11 mouse cellular contexts compared by ENCODE assay signal in the genomic region with DNA sequence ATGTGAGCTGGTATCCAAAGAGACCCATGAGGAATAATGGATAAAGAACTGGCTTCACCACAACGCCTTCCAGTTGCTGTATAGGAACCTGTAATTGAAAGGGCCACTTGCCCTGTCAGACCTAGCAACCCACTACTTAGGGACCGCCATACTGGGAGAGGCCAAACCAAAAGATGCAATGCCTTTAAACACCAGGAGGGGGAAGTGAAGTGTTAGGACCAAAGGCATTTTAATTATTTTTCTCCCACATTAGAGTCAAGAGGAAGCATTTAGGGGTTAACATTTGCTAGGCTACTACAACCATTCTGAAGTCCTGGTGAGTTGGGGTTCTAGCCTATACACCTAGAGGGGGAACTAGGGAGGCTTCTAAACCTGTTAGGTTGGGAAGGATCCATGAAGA. TPM values are rescaled to one million over a fixed set of nuclear protein-coding genes. Genes with fewer than 3 reads are reported as not detected.
DNase-seq lines count a peak whose midpoint lies in the region; ATAC-seq and TF ChIP-seq lines count a peak whose summit lies in the region.
"Had no signal": no experiment of that assay in that cellular context is flagged by ENCODE, and none has a peak within 500 bp of the region (broad histone marks: within the 10 kb centered on the region; RNA-seq: fewer than 3 reads in every experiment).

No protein-coding gene starts in this region.

- no peak for TF ChIP-seq POLR2A in kidney, adult 2 months (IDR thresholded peaks at IDR 0.05; ENCODE audit: low read depth, low read length)

- no peak overlapping the region for H3K4me3 ChIP-seq in kidney, adult 2 months (ENCODE audit: insufficient read depth, low read depth, low read length)
- H3K4me3 ChIP-seq in intestine, embryonic 15.5 days (replicated peaks) = no peak overlapping the region
- H3K4me3 ChIP-seq: megakaryocyte, embryonic 14.5 days had no signal

- TF ChIP-seq CTCF in kidney, adult 2 months (conservative IDR thresholded peaks at IDR 0.05; ENCODE audit: insufficient read depth, insufficient read length, low read depth, low read length) = 0 out of 2 replicates have a peak, but pooled peaks have one; percentile 17
- peak; percentile 62 for TF ChIP-seq CTCF in Patski (IDR thresholded peaks at IDR 0.05)

- in situ Hi-C loops in Patski (cut with MboI; ENCODE audit: low pct_unique_long_range_greater_than_20kb) = no loop called here

- H3K9me3 ChIP-seq in intestine, embryonic 15.5 days = no peaks in the 10 kb centered on the region

- H3K36me3 ChIP-seq in kidney, adult 2 months (ENCODE audit: control insufficient read depth, insufficient read depth, low read length) = no peaks in the 10 kb centered on the region
- H3K36me3 ChIP-seq in intestine, embryonic 15.5 days = no peaks in the 10 kb centered on the region

- 84% methylated on average over 2 of the region's 2 CpGs for WGBS in kidney, adult 2 months
- WGBS in intestine, embryonic 15.5 days = 76% methylated on average over 2 of the region's 2 CpGs

- no peaks in the 10 kb centered on the region for H3K27me3 ChIP-seq in kidney, adult 2 months (replicated peaks; ENCODE audit: control insufficient read depth, insufficient read depth, low read length)
- H3K27me3 ChIP-seq in Patski = no peaks in the 10 kb centered on the region
- H3K27me3 ChIP-seq in intestine, embryonic 15.5 days (replicated peaks) = no peaks in the 10 kb centered on the region

- no peak overlapping the region for H3K9ac ChIP-seq in intestine, embryonic 15.5 days

- CTCF ChIA-PET in Patski (lab: Charles Lee) = interaction anchor here (0.8 to 3.4 kb wide), 8 partner anchors 10 to 278 kb away, joined by 3 to 18 read pairs (median 4); no protein-coding TSS in a partner anchor

- H3K4me2 ChIP-seq in intestine, embryonic 15.5 days (replicated peaks) = no peak overlapping the region

- peaks cover 19% of the 10 kb centered on the region for H3K4me1 ChIP-seq in kidney, adult 2 months (ENCODE audit: control insufficient read depth, insufficient read depth, low read length)
- peaks cover 28% of the 10 kb centered on the region for H3K4me1 ChIP-seq in intestine, embryonic 15.5 days (replicated peaks)

- no peak for DNase-seq in kidney, adult 2 months
- DNase-seq in kidney, postnatal 10 days = no peak
- DNase-seq in 3T3-L1 (ENCODE audit: low read depth, low spot score) = peak; percentile 84
- DNase-seq in Patski (ENCODE audit: low read depth, low spot score) = no peak
- DNase-seq in frontal cortex, adult 2 months (ENCODE audit: extremely low spot score in 1 of 2, low spot score in 1 of 2) = no peak
- DNase-seq in urinary bladder, postnatal 4 days (ENCODE audit: low spot score in 2 of 2) = no peak
- DNase-seq in cerebellum, adult 8-10 months = no peak
- DNase-seq: thymus, adult 2 months had no signal

- H3K27ac ChIP-seq in kidney, adult 2 months (ENCODE audit: insufficient read depth, low read depth, low read length) = peak overlapping the region; percentile 88; the same call in 1 of the 2 replicates
- H3K27ac ChIP-seq in intestine, embryonic 15.5 days = peak overlapping the region; percentile 63; the same call in 1 of the 2 replicates

- ATAC-seq in Patski = no peak
- ATAC-seq in intestine, embryonic 15.5 days = no peak

- POLR2A ChIA-PET in Patski (lab: Charles Lee) = interaction anchor here (1.0 to 3.6 kb wide), 4 partner anchors 9 to 228 kb away, joined by 4 to 23 read pairs (median 4); a partner anchor contains a TSS

RNA-seq across cellular contexts. Expression of a gene that starts 36.0 kb away (rescaled TPM):
- polyA plus RNA-seq in kidney, adult 2 months (2012; rRNA removed) = not detected in 2 replicates
- not detected for polyA plus RNA-seq in Patski (2021)
- polyA plus RNA-seq in intestine, embryonic 15.5 days (2015; fragmentation: Nextera tagmentation; extraction: Ambion mirVana) = not detected in 2 replicates
- polyA plus RNA-seq in frontal cortex, adult 2 months (2012; rRNA removed) = 0.08 and 0.19 TPM in 2 replicates
- polyA plus RNA-seq: forebrain, embryonic 11.5 days had no signal
